Mouse (Mus musculus): Measurements from ENCODE around the gene Rtel1.
A peak's percentile ranks its signal among the peaks of the same experiment; 100 is the strongest.

The Rtel1 gene

DNA sequence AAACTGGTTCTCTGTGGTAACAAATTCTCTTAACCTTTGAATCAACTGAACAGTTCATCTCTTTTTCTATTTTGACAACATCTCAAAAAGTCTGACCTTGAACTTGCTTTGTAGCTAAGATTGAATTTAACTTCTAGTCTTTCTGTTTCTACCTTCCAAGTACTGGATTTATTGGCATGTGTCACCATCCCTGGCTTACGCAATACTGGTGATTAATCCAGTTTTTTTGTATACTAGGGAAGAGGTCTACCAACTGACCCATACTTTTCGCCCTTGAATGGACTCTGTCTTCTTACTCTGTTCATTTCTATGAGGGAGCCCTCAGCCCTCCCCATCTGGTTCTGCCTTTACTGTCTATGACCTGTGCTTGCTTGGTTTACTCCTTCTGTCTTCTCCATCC, 6.6 kb downstream of the Rtel1 start:
- no peak for DNase-seq (ENCODE audit: low spot score)

DNA sequence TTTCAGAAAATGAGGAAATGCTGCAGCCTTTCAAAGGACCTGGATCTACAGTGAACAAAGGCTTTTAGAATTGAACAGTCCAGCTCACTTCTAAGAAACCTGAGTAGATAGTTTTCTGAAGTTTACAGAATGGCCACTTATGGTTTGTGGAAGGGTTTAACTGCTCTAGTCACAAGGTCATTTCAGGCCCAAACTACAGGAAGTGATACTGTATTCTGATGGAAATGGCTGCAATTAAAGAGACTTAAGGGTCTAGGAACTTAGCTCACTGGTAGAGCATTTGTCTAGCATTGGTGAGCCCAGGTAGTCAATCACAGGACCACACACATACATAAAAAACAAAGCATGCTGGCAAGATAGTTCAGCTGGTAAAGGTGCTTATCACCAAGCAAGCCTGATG, 13.0 kb downstream of the Rtel1 start:
- no peak for DNase-seq (ENCODE audit: low spot score)

DNA sequence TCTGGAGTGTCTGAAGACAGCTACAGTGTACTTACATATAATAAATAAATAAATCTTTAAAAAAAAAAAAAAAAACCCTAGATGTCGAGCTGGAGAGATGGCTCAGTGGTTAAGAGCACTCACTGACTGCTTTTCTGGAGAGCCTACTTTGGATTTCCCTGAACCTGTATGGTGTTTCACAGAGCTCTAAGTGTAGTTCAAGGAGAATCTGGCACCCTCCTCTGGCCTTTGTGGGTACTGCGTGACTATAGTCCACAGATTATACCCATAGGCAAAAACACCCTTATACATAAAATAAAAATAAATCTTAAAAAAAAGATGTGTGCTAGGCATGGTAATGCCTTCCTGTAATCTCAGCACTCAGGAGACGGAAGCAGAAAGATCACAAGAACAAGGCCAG, 14.5 kb downstream of the Rtel1 start:
- peak; percentile 50 for DNase-seq (ENCODE audit: low spot score)

DNA sequence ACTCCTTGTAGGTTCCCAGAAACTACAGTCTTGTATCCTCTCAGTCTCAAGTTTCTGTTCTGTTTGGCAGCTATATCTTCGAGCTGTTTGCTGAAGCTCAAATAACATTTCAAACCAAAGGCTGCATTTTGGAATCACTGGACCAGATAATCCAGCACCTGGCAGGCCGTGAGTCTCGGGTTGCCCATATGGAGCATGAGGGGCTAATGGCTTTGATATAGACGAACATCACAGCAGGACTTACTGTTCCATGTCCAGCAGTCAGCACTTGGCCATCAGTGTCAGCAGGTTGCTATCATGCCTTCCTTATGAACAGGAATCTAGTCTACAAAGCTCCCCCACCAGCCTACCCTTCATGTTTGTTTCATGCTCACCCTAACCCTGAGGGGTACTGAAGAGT, 20.9 kb downstream of the Rtel1 start:
- DNase-seq (ENCODE audit: low spot score), result no peak

DNA sequence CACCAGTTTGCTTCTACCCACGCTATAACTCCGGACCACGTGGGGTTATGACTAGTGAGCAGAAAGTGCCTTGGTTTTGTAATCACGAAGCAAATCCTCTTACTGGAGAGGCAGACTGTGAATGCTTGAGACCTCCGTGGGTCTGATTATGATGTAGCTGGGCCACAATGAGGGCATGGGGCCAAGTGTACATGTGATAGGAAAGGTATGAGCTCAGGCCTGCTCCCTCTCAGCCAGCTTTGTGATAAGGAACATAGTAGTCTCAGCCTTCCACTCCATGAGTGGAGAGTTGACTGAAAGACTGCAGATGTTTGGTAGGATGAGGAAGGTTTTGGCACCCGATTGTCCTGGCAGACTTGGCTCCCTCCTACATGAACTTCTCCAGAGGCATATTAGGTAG, 23.2 kb downstream of the Rtel1 start:
- no peak for DNase-seq (ENCODE audit: low spot score)

GRCm38 (mm10) chr2:181356780-181357179, 37.2 kb downstream of the Rtel1 start:
- no peak for DNase-seq (ENCODE audit: low spot score)

- no peak for DNase-seq (ENCODE audit: low spot score)
Measured at GRCm38 (mm10) chr2:181363946-181364345, 44.4 kb downstream of the Rtel1 start.

- no peak for DNase-seq (ENCODE audit: low spot score)
Measured at GRCm38 (mm10) chr2:181364487-181364859, 44.9 kb downstream of the Rtel1 start.

GRCm38 (mm10) chr2:181364860-181365596, 45.5 kb downstream of the Rtel1 start, which contains the start of the genes Zgpat and Arfrp1:
Zgpat (plus strand) TSS chr2:181364928.
Arfrp1 (minus strand) TSS chr2:181365404.
- DNase-seq (ENCODE audit: low spot score), result peak; percentile 80

DNA sequence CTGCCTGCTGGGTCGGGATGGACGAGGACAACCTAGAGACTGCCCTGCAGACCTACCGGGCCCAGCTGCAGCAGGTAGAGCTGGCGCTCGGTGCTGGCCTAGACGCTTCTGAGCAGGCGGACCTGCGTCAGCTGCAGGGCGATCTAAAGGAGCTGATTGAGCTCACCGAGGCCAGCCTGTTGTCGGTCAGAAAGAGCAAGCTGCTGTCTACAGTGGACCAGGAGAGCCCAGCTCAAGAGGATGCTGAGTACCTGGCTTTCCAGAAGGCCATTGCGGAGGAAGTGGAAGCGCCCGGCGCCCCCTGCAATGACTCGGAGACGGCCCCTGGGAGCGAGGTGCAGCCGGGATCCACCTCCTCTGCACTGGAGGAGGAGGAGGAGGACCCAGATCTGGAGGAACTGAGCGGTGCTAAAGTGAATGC, 46.1 kb downstream of the Rtel1 start:
- no peak for DNase-seq (ENCODE audit: low spot score)

GRCm38 (mm10) chr2:181370001-181370400, 50.5 kb downstream of the Rtel1 start:
- DNase-seq (ENCODE audit: low spot score), result no peak

- DNase-seq (ENCODE audit: low spot score), result no peak
Measured at GRCm38 (mm10) chr2:181375787-181376186, 56.2 kb downstream of the Rtel1 start.

- no peak for DNase-seq (ENCODE audit: low spot score)
Measured at GRCm38 (mm10) chr2:181377230-181377629, 57.7 kb downstream of the Rtel1 start.

- DNase-seq (ENCODE audit: low spot score), result no peak
Measured at GRCm38 (mm10) chr2:181378701-181379100, 59.2 kb downstream of the Rtel1 start.

- no peak for DNase-seq (ENCODE audit: low spot score)
Measured at GRCm38 (mm10) chr2:181379778-181380177, 60.2 kb downstream of the Rtel1 start, which contains the start of gene Lime1. Lime1 (plus strand) TSS chr2:181380078.

DNA sequence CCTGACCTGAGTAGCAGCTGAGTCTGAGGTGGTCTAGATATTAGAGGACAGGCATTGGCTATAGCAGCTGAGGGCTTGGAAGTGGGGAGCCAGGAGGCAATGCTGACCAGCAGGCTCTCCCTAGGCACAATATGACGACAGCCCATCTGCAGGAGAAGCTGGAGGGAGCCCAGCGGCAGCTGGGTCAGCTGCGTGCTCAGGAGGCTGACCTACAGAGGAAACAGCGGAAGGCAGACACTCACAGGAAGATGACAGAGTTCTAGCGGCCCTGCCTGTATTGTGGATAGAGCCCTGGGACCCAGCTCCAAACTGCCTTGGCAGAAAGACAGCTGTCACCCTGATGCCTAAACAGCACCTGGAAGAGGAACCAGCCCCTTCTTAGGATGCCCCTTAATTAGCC, 60.7 kb downstream of the Rtel1 start:
- no peak for DNase-seq (ENCODE audit: low spot score)

DNA sequence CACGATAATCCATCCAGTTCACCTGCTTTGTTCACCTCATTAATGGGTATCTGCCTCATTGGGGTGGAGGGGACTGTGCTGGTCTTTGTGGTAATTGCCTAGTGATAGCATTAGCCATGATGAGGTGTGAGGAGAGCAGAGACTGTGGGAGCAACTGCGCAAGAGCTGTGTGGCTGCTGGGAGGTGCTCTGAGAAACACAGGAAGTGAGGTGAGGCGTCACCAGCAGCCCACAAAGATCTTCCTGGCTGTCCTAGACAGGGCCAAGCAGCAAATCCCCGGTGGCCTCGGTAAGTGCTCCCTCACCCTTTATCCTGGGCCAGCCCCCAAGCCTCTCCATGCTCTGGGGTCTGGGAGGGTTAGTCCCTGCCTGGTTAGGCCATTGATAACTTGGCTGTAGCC, 61.6 kb downstream of the Rtel1 start:
- no peak for DNase-seq (ENCODE audit: low spot score)

DNA sequence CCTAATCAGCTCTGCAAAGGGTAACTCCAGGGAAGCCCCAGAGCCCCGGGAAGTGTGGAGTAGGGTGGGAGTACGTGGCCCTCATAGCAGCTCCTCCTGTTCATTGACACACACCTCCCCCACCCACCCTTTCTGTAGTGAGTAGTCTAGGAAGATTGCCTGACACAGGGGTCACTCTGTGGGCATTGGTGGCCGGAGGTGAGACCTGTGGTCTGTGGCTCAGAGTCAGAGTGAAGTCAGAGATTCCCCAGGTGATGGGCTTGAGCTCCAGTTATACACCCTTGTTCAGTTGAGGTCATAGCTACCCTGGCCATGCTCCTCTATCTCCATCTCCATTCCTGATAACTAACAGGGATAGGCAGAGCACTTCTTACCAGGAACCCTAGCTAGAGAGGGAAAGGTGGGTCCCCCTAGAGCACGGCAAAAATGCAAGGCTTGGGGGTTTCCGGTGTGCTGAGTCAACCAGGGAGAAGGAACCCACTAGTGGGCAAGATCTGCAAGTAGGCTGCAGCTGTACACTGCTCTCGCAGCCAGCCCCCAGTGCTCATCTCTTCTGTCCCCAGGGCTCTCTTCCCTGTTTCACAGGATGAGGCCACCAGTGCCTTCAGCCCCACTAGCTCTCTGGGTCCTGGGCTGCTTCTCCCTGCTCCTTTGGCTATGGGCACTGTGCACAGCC, 62.2 kb downstream of the Rtel1 start:
- no peak for DNase-seq (ENCODE audit: low spot score)

- DNase-seq (ENCODE audit: low spot score), result no peak
Measured at GRCm38 (mm10) chr2:181384463-181384862, 64.9 kb downstream of the Rtel1 start.

DNA sequence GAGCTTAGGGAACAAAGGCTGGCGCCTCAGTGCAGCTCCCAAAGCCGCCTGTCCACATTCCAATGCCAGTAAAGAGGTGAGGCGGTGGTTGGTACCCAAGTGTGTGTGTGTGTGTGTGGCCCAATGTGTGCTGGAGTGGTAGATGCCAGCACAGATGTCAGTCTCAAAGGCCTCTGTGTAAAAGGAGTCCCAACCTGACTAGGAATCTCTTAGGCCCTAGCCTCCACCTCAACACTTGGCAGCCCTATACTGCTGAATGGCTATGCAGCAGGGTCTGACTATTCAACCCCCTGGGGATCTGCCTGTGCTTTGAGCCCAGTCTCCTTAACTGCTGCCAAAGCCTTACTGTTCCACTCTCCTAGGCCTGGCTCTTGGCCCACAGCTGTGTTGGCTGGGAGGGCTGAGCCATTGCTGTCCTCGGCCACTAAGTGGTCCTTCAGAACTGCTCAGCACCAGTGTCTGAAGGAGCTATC, 65.4 kb downstream of the Rtel1 start:
- no peak for DNase-seq (ENCODE audit: low spot score)

GRCm38 (mm10) chr2:181385885-181386284, 66.3 kb downstream of the Rtel1 start:
- no peak for DNase-seq (ENCODE audit: low spot score)

DNA sequence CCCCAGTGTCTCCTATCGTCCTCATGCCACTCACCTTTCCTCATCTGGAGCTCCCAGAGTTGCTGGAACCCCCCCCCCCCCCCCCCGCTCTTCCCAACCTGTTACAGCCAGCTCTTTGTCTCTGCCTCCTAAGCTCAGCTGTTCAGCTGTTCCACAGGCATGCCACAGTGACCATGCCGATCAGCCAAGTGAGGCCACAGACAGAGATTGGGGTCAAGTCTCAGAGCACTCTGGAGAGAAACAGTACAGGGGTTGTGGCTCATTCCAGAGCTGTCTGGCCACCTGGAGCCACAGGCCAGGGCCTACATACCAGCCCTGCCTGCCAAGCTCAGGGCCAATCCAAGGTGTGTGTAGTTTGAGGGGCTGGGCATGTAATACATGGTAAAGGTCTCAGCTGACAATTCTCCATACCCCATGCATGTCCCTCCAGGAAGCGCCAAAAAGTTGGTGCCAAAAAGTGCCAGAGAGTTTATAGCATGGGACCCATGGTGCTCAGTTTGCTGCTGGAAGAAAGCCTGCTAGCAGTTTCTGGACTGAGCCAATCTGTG, 67.2 kb downstream of the Rtel1 start:
- DNase-seq (ENCODE audit: low spot score), result no peak
